Mouse (Mus musculus): ENCODE results near the gene Gmds.

Gene Gmds

GRCm38 (mm10) chr13:32165581-32165980 lies 173.0 kb downstream of the Gmds start:
- in situ Hi-C loops (cut with MboI, MseI): no loop called here

- in situ Hi-C loops (cut with MboI, MseI): no loop called here
Measured at GRCm38 (mm10) chr13:32161567-32161966, 177.0 kb downstream of the Gmds start.

- in situ Hi-C loops (cut with MboI, MseI): no loop called here
Measured at GRCm38 (mm10) chr13:32158240-32158639, 180.3 kb downstream of the Gmds start.

GRCm38 (mm10) chr13:32145916-32146315 lies 192.6 kb downstream of the Gmds start:
- in situ Hi-C loops (cut with MboI, MseI): no loop called here

GRCm38 (mm10) chr13:32145179-32145578 lies 193.4 kb downstream of the Gmds start:
- in situ Hi-C loops (cut with MboI, MseI): no loop called here

- in situ Hi-C loops (cut with MboI, MseI): no loop called here
Measured at GRCm38 (mm10) chr13:32143651-32144050, 194.9 kb downstream of the Gmds start.

GRCm38 (mm10) chr13:32134663-32135273 lies 203.8 kb downstream of the Gmds start:
- in situ Hi-C loops (cut with MboI, MseI): no loop called here

GRCm38 (mm10) chr13:32129970-32130369 lies 208.6 kb downstream of the Gmds start:
- in situ Hi-C loops (cut with MboI, MseI): loop anchor here in 1 of 2 experiments (10.0 kb wide), 1 partner anchor 335 kb away; no protein-coding TSS in a partner anchor

GRCm38 (mm10) chr13:32118386-32118785 lies 220.2 kb downstream of the Gmds start:
- in situ Hi-C loops (cut with MboI, MseI): no loop called here

- in situ Hi-C loops (cut with MboI, MseI): no loop called here
Measured at GRCm38 (mm10) chr13:32115468-32115867, 223.1 kb downstream of the Gmds start.

GRCm38 (mm10) chr13:32113875-32114274 lies 224.7 kb downstream of the Gmds start:
- in situ Hi-C loops (cut with MboI, MseI): no loop called here

- in situ Hi-C loops (cut with MboI, MseI): no loop called here
Measured at GRCm38 (mm10) chr13:32088303-32088977, 250.1 kb downstream of the Gmds start.

GRCm38 (mm10) chr13:32080520-32081249 lies 257.9 kb downstream of the Gmds start:
- in situ Hi-C loops (cut with MboI, MseI): no loop called here

GRCm38 (mm10) chr13:32073630-32074029 lies 264.9 kb downstream of the Gmds start:
- in situ Hi-C loops (cut with MboI, MseI): no loop called here

GRCm38 (mm10) chr13:32055321-32055720 lies 283.2 kb downstream of the Gmds start:
- in situ Hi-C loops (cut with MboI, MseI): no loop called here

GRCm38 (mm10) chr13:32053587-32053986 lies 285.0 kb downstream of the Gmds start:
- in situ Hi-C loops (cut with MboI, MseI): no loop called here

- in situ Hi-C loops (cut with MboI, MseI): no loop called here
Measured at GRCm38 (mm10) chr13:32047980-32048959, 290.3 kb downstream of the Gmds start.

- in situ Hi-C loops (cut with MboI, MseI): no loop called here
Measured at GRCm38 (mm10) chr13:32046961-32047360, 291.6 kb downstream of the Gmds start.

GRCm38 (mm10) chr13:32042748-32043147 lies 295.8 kb downstream of the Gmds start:
- in situ Hi-C loops (cut with MboI, MseI): no loop called here

- in situ Hi-C loops (cut with MboI, MseI): no loop called here
Measured at GRCm38 (mm10) chr13:32040822-32041221, 297.7 kb downstream of the Gmds start.

GRCm38 (mm10) chr13:32036902-32037301 lies 301.6 kb downstream of the Gmds start:
- in situ Hi-C loops (cut with MboI, MseI): no loop called here

Measured in T-helper 17 cell (primary cell).